ENCODE assay signal across 16 mouse cellular contexts in the genomic region with DNA sequence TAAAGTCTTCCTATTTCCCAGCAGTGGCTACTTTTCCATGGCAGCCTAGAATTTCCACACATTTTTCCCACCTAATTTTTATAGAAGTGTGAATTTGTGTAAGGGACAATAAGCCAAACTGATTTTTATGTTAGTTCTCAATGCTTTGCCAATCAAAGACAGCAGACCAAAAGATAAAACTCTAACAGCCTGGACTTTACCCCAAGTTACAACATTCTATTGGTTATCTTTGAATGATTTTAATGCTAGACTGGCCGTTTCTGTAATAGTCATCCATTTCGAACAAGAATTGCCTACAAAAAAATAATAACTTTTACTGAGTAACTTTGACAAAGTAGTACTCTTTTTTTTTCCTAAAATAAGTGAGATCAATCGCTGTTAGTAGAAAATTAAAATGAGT.
A peak's percentile ranks its signal among the peaks of the same experiment; 100 is the strongest.
DNase-seq lines count a peak whose midpoint lies in the region; ATAC-seq and TF ChIP-seq lines count a peak whose summit lies in the region.
"Had no signal": no experiment of that assay in that cellular context is flagged by ENCODE, and none has a peak within 500 bp of the region (broad histone marks: within the 10 kb centered on the region; RNA-seq: fewer than 3 reads in every experiment).

No protein-coding gene starts in this region.

- H3K36me3 ChIP-seq in heart, postnatal 0 days (replicated peaks; ENCODE audit: control insufficient read depth, insufficient read depth, low read length): peaks cover 74% of the 10 kb centered on the region
- peaks cover 45% of the 10 kb centered on the region for H3K36me3 ChIP-seq in heart, embryonic 12.5 days
- H3K36me3 ChIP-seq in neural tube, embryonic 13.5 days: peaks cover 42% of the 10 kb centered on the region
- H3K36me3 ChIP-seq in neural tube, embryonic 15.5 days: peaks cover 28% of the 10 kb centered on the region
- H3K36me3 ChIP-seq in intestine, embryonic 16.5 days (ENCODE audit: control insufficient read depth, insufficient read depth, low read length): 0 out of 2 replicates have a peak, but pooled peaks cover 7% of the 10 kb centered on the region

- no peak for TF ChIP-seq CTCF in heart, postnatal 0 days (IDR thresholded peaks at IDR 0.05; ENCODE audit: low read depth)

- H3K9ac ChIP-seq in heart, postnatal 0 days (replicated peaks; ENCODE audit: low read depth, low read length): 0 out of 2 replicates have a peak overlapping the region, but pooled peaks have one; percentile 3
- H3K9ac ChIP-seq in heart, embryonic 12.5 days: no peak overlapping the region
- no peak overlapping the region for H3K9ac ChIP-seq in neural tube, embryonic 13.5 days
- H3K9ac ChIP-seq in neural tube, embryonic 15.5 days (replicated peaks): no peak overlapping the region
- no peak overlapping the region for H3K9ac ChIP-seq in intestine, embryonic 16.5 days (ENCODE audit: low read depth, low read length)

- H3K27me3 ChIP-seq in heart, postnatal 0 days (ENCODE audit: control insufficient read depth, insufficient read depth, low read length): no peaks in the 10 kb centered on the region
- H3K27me3 ChIP-seq in heart, embryonic 12.5 days (replicated peaks): no peaks in the 10 kb centered on the region
- no peaks in the 10 kb centered on the region for H3K27me3 ChIP-seq in neural tube, embryonic 13.5 days
- no peaks in the 10 kb centered on the region for H3K27me3 ChIP-seq in neural tube, embryonic 15.5 days (replicated peaks)
- H3K27me3 ChIP-seq in intestine, embryonic 16.5 days (replicated peaks; ENCODE audit: control insufficient read depth, insufficient read depth, low read length): no peaks in the 10 kb centered on the region
- H3K27me3 ChIP-seq: Patski had no signal

- peak overlapping the region; percentile 86 for H3K27ac ChIP-seq in heart, postnatal 0 days (ENCODE audit: low read depth)
- no peak overlapping the region for H3K27ac ChIP-seq in heart, embryonic 12.5 days (ENCODE audit: poor library complexity, severe bottlenecking)
- H3K27ac ChIP-seq in neural tube, embryonic 13.5 days (replicated peaks): peak overlapping the region; percentile 39; the same call in 1 of the 2 replicates
- no peak overlapping the region for H3K27ac ChIP-seq in neural tube, embryonic 15.5 days (replicated peaks)
- H3K27ac ChIP-seq in intestine, embryonic 16.5 days (ENCODE audit: low read length): peak overlapping the region; percentile 92

- H3K9me3 ChIP-seq in heart, postnatal 0 days (replicated peaks; ENCODE audit: control insufficient read depth, low read length): no peaks in the 10 kb centered on the region
- no peaks in the 10 kb centered on the region for H3K9me3 ChIP-seq in heart, embryonic 12.5 days (replicated peaks)
- no peaks in the 10 kb centered on the region for H3K9me3 ChIP-seq in neural tube, embryonic 13.5 days
- no peaks in the 10 kb centered on the region for H3K9me3 ChIP-seq in neural tube, embryonic 15.5 days (replicated peaks)
- H3K9me3 ChIP-seq in intestine, embryonic 16.5 days (ENCODE audit: control insufficient read depth, low read length): no peaks in the 10 kb centered on the region

- DNase-seq in heart, postnatal 0 days (ENCODE audit: low spot score): no peak
- DNase-seq in left cerebral cortex, adult 11 months (ENCODE audit: low spot score): no peak
- no peak for DNase-seq in gastrocnemius, adult 18-20 months (ENCODE audit: low spot score)
- no peak for DNase-seq in thymus, postnatal 25 days
- DNase-seq: B cell, adult 2 months; cerebellum, postnatal 14 days; heart, postnatal 14 days; kidney, adult 11 months; kidney, postnatal 25 days; lung, postnatal 36 days; right cerebral cortex, adult 18-20 months had no signal

- TF ChIP-seq EP300 in heart, postnatal 0 days (IDR thresholded peaks at IDR 0.05; ENCODE audit: low read depth): no peak

- no peak overlapping the region for H3K4me2 ChIP-seq in heart, postnatal 0 days (ENCODE audit: low read depth, low read length)
- H3K4me2 ChIP-seq in heart, embryonic 12.5 days: no peak overlapping the region
- no peak overlapping the region for H3K4me2 ChIP-seq in neural tube, embryonic 13.5 days
- no peak overlapping the region for H3K4me2 ChIP-seq in neural tube, embryonic 15.5 days
- H3K4me2 ChIP-seq in intestine, embryonic 16.5 days (ENCODE audit: low read depth, low read length): no peak overlapping the region

- 78% methylated on average over 3 of the region's 3 CpGs for WGBS in heart, postnatal 0 days
- 74% methylated on average over 3 of the region's 3 CpGs for WGBS in heart, embryonic 12.5 days
- whole genome bisulfite sequencing in neural tube, embryonic 13.5 days: 57% methylated on average over 3 of the region's 3 CpGs
- 65% methylated on average over 3 of the region's 3 CpGs for WGBS in neural tube, embryonic 15.5 days
- 61% methylated on average over 3 of the region's 3 CpGs for WGBS in intestine, embryonic 16.5 days

- ATAC-seq in heart, postnatal 0 days (ENCODE audit: insufficient read depth, low read depth): no peak
- ATAC-seq in heart, embryonic 12.5 days (ENCODE audit: insufficient number of reproducible peaks, low FRiP score): no peak
- no peak for ATAC-seq in neural tube, embryonic 13.5 days (ENCODE audit: low read depth)
- no peak for ATAC-seq in neural tube, embryonic 15.5 days (ENCODE audit: low FRiP score)
- ATAC-seq in intestine, embryonic 16.5 days: no peak
- ATAC-seq: Patski had no signal

- H3K4me3 ChIP-seq in heart, postnatal 0 days (ENCODE audit: low read depth, low read length): no peak overlapping the region
- no peak overlapping the region for H3K4me3 ChIP-seq in heart, embryonic 12.5 days
- no peak overlapping the region for H3K4me3 ChIP-seq in neural tube, embryonic 13.5 days
- H3K4me3 ChIP-seq in neural tube, embryonic 15.5 days (replicated peaks): no peak overlapping the region
- no peak overlapping the region for H3K4me3 ChIP-seq in intestine, embryonic 16.5 days (ENCODE audit: low read length)

- H3K4me1 ChIP-seq in heart, postnatal 0 days (ENCODE audit: control insufficient read depth, insufficient read depth): peaks cover 31% of the 10 kb centered on the region
- peaks cover 19% of the 10 kb centered on the region for H3K4me1 ChIP-seq in heart, embryonic 12.5 days (replicated peaks)
- H3K4me1 ChIP-seq in neural tube, embryonic 13.5 days (replicated peaks): peaks cover 34% of the 10 kb centered on the region
- H3K4me1 ChIP-seq in neural tube, embryonic 15.5 days: peaks cover 23% of the 10 kb centered on the region
- peaks cover 12% of the 10 kb centered on the region; the same call in 1 of the 2 replicates for H3K4me1 ChIP-seq in intestine, embryonic 16.5 days (ENCODE audit: control insufficient read depth, insufficient read depth, low read length)

Comparison
In these comparisons a context has a peak if more than half of its experiments do, and no peak if none do; other contexts are left out.
1. H3K27ac ChIP-seq: peak in heart, postnatal 0 days (single experiment), neural tube, embryonic 13.5 days (single experiment) and intestine, embryonic 16.5 days (single experiment); none in heart, embryonic 12.5 days (single experiment) and neural tube, embryonic 15.5 days (single experiment).